In genomic region chr15:82898740-82899675, GRCm38 (mm10) we compare ENCODE assay signal across 8 mouse cellular contexts.
DNase-seq lines count a peak whose midpoint lies in the region; ATAC-seq and TF ChIP-seq lines count a peak whose summit lies in the region.

No protein-coding gene starts in this region.

- no peak for TF ChIP-seq EP300 in liver, postnatal 0 days (IDR thresholded peaks at IDR 0.05; ENCODE audit: low read depth)

- H3K4me3 ChIP-seq in left cerebral cortex, adult 2 months, result peak overlapping the region; percentile 91
- peak overlapping the region; percentile 59 for H3K4me3 ChIP-seq in cerebellum, adult 2 months (replicated peaks; ENCODE audit: insufficient read depth, low read depth, low read length)
- peak overlapping the region; percentile 97 for H3K4me3 ChIP-seq in forebrain, postnatal 0 days (ENCODE audit: low read depth, low read length)
- peak overlapping the region; percentile 87 for H3K4me3 ChIP-seq in intestine, embryonic 14.5 days (ENCODE audit: low read depth, low read length)
- H3K4me3 ChIP-seq in liver, postnatal 0 days (ENCODE audit: low read depth, low read length), result peak overlapping the region; percentile 70
- H3K4me3 ChIP-seq in neural tube, embryonic 11.5 days (ENCODE audit: low read depth, low read length), result peak overlapping the region; percentile 98

- no peak for TF ChIP-seq POLR2A in cerebellum, adult 2 months (IDR thresholded peaks at IDR 0.05; ENCODE audit: borderline replicate concordance, insufficient read depth, low read length)

- H3K4me1 ChIP-seq in cerebellum, adult 2 months (ENCODE audit: control insufficient read depth, insufficient read depth, low read length), result peaks cover 6% of the 10 kb centered on the region; the same call in 1 of the 2 replicates
- H3K4me1 ChIP-seq in forebrain, postnatal 0 days (ENCODE audit: insufficient read depth), result peaks cover 9% of the 10 kb centered on the region
- peaks cover 34% of the 10 kb centered on the region for H3K4me1 ChIP-seq in intestine, embryonic 14.5 days (replicated peaks; ENCODE audit: control insufficient read depth, insufficient read depth, low read length)
- peaks cover 25% of the 10 kb centered on the region for H3K4me1 ChIP-seq in liver, postnatal 0 days (ENCODE audit: insufficient read depth)
- peaks cover 36% of the 10 kb centered on the region for H3K4me1 ChIP-seq in neural tube, embryonic 11.5 days (ENCODE audit: control insufficient read depth, insufficient read depth, low read length)

- H3K4me2 ChIP-seq in forebrain, postnatal 0 days (ENCODE audit: low read depth), result peak overlapping the region; percentile 97
- H3K4me2 ChIP-seq in intestine, embryonic 14.5 days (ENCODE audit: low read length), result peak overlapping the region; percentile 85
- H3K4me2 ChIP-seq in liver, postnatal 0 days (ENCODE audit: low read depth, low read length), result peak overlapping the region; percentile 95
- H3K4me2 ChIP-seq in neural tube, embryonic 11.5 days (ENCODE audit: low read depth), result peak overlapping the region; percentile 96

- no peaks in the 10 kb centered on the region for H3K27me3 ChIP-seq in cerebellum, adult 2 months (ENCODE audit: control insufficient read depth, insufficient read depth, low read length)
- H3K27me3 ChIP-seq in forebrain, postnatal 0 days (ENCODE audit: insufficient read depth, low read length), result no peaks in the 10 kb centered on the region
- no peaks in the 10 kb centered on the region for H3K27me3 ChIP-seq in intestine, embryonic 14.5 days (replicated peaks; ENCODE audit: control insufficient read depth, insufficient read depth, low read length)
- no peaks in the 10 kb centered on the region for H3K27me3 ChIP-seq in liver, postnatal 0 days (ENCODE audit: insufficient read depth, low read length)
- H3K27me3 ChIP-seq in neural tube, embryonic 11.5 days (ENCODE audit: control insufficient read depth, insufficient read depth, low read length), result no peaks in the 10 kb centered on the region

- H3K9ac ChIP-seq in forebrain, postnatal 0 days, result peak overlapping the region; percentile 63
- peak overlapping the region; percentile 87 for H3K9ac ChIP-seq in intestine, embryonic 14.5 days (ENCODE audit: low read length)
- peak overlapping the region; percentile 76 for H3K9ac ChIP-seq in liver, postnatal 0 days (replicated peaks)
- H3K9ac ChIP-seq in neural tube, embryonic 11.5 days (ENCODE audit: low read length), result peak overlapping the region; percentile 95

- no peaks in the 10 kb centered on the region for H3K9me3 ChIP-seq in forebrain, postnatal 0 days (ENCODE audit: low read length)
- no peaks in the 10 kb centered on the region for H3K9me3 ChIP-seq in intestine, embryonic 14.5 days (ENCODE audit: control insufficient read depth, low read length)
- H3K9me3 ChIP-seq in liver, postnatal 0 days (ENCODE audit: low read length), result no peaks in the 10 kb centered on the region
- H3K9me3 ChIP-seq in neural tube, embryonic 11.5 days (ENCODE audit: control insufficient read depth, low read length), result no peaks in the 10 kb centered on the region

- DNase-seq in left cerebral cortex, adult 2 months (ENCODE audit: extremely low spot score in 1 of 2, low spot score in 2 of 2), result no peak
- DNase-seq in left cerebral cortex, adult 11 months (ENCODE audit: low spot score), result no peak
- peak; percentile 40 to 62 for DNase-seq in cerebellum, adult 2 months
- DNase-seq in forebrain, postnatal 0 days, result no peak
- DNase-seq in intestine, embryonic 14.5 days (ENCODE audit: low spot score), result peak; percentile 75
- DNase-seq in liver, postnatal 0 days, result peak; percentile 70
- DNase-seq in neural tube, embryonic 11.5 days (ENCODE audit: low spot score), result peak; percentile 57
- peak; percentile 90 to 93 for DNase-seq in thymus, postnatal 36 days

- whole genome bisulfite sequencing in cerebellum, adult 2 months, result under 1% methylated on average over 66 of the region's 98 CpGs
- 3% methylated on average over 71 of the region's 98 CpGs for WGBS in forebrain, postnatal 0 days
- under 1% methylated on average over 82 of the region's 98 CpGs for WGBS in intestine, embryonic 14.5 days
- WGBS in liver, postnatal 0 days (ENCODE audit: insufficient replicate concordance), result under 1% methylated on average over 68 of the region's 98 CpGs
- under 1% methylated on average over 74 of the region's 98 CpGs for WGBS in neural tube, embryonic 11.5 days

- ATAC-seq in forebrain, postnatal 0 days, result peak; percentile 73
- peak; percentile 76 for ATAC-seq in intestine, embryonic 14.5 days (replicated peaks; ENCODE audit: low FRiP score, low TSS enrichment, low read depth)
- peak; percentile 83 for ATAC-seq in liver, postnatal 0 days
- ATAC-seq in neural tube, embryonic 11.5 days (ENCODE audit: insufficient read depth, low FRiP score, low TSS enrichment), result peak; percentile 74

- H3K27ac ChIP-seq in left cerebral cortex, adult 2 months, result peak overlapping the region; percentile 81
- H3K27ac ChIP-seq in cerebellum, adult 2 months (ENCODE audit: insufficient read depth, low read length), result no peak overlapping the region
- H3K27ac ChIP-seq in forebrain, postnatal 0 days (ENCODE audit: low read depth, low read length), result peak overlapping the region; percentile 90
- peak overlapping the region; percentile 89 for H3K27ac ChIP-seq in intestine, embryonic 14.5 days (ENCODE audit: low read depth)
- H3K27ac ChIP-seq in liver, postnatal 0 days (ENCODE audit: low read depth), result peak overlapping the region; percentile 97
- peak overlapping the region; percentile 96 for H3K27ac ChIP-seq in neural tube, embryonic 11.5 days (ENCODE audit: low read depth, low read length)

- intact Hi-C loops in left cerebral cortex, adult 2 months (cut with DNase I), result loop anchor here (5.0 kb wide), 2 partner anchors 67 to 82 kb away; no protein-coding TSS in a partner anchor

- no peaks in the 10 kb centered on the region for H3K36me3 ChIP-seq in forebrain, postnatal 0 days (ENCODE audit: insufficient read depth)
- H3K36me3 ChIP-seq in intestine, embryonic 14.5 days (ENCODE audit: control insufficient read depth, insufficient read depth, low read length), result no peaks in the 10 kb centered on the region
- no peaks in the 10 kb centered on the region for H3K36me3 ChIP-seq in liver, postnatal 0 days (replicated peaks; ENCODE audit: insufficient read depth, low read length)
- H3K36me3 ChIP-seq in neural tube, embryonic 11.5 days (ENCODE audit: control insufficient read depth, insufficient read depth, low read length), result no peaks in the 10 kb centered on the region

- TF ChIP-seq CTCF in left cerebral cortex, adult 2 months (IDR thresholded peaks at IDR 0.05), result no peak; the same call in 1 of the 2 replicates
- no peak for TF ChIP-seq CTCF in cerebellum, adult 2 months (IDR thresholded peaks at IDR 0.05; ENCODE audit: borderline replicate concordance, insufficient read depth, low read depth, low read length)
- TF ChIP-seq CTCF in forebrain, postnatal 0 days (IDR thresholded peaks at IDR 0.05; ENCODE audit: low read depth), result peak; percentile 31
- TF ChIP-seq CTCF in liver, postnatal 0 days (IDR thresholded peaks at IDR 0.05; ENCODE audit: low read depth), result no peak; the same call in 1 of the 2 replicates

Comparison
In these comparisons a context has a peak if more than half of its experiments do, and no peak if none do; other contexts are left out.
1. DNase-seq: peak in cerebellum, adult 2 months (2 of 2), intestine, embryonic 14.5 days (single experiment), liver, postnatal 0 days (single experiment), neural tube, embryonic 11.5 days (single experiment) and thymus, postnatal 36 days (2 of 2); none in left cerebral cortex, adult 2 months (0 of 2), left cerebral cortex, adult 11 months (single experiment) and forebrain, postnatal 0 days (single experiment).
2. Peak in every context shown above with its lines, with median percentiles within 50 percentile points of each other: H3K4me3 ChIP-seq, ATAC-seq, H3K4me2 ChIP-seq and H3K9ac ChIP-seq.